Mouse (Mus musculus) CH12.LX (cell line): ENCODE measurements around the gene Tekt4. TPM values are rescaled to one million over a fixed set of nuclear protein-coding genes. Genes with fewer than 3 reads are reported as not detected.

Experiments used
- DNase-seq: peaks from one replicate; pipeline ENCODE4 v3.0.0-alpha.2; 2013; ENCODE audit errors: extremely low read depth
- H3K27ac ChIP-seq: 2 replicates; pipeline ENCODE4 v1.5.1; 2012; ENCODE audit warnings: low read depth, mild to moderate bottlenecking, control low read depth, moderate library complexity; ENCODE audit not compliant: insufficient read depth
- H3K27me3 ChIP-seq: replicated peaks from 2 replicates; pipeline ENCODE3; 2012; ENCODE audit warnings: inconsistent platforms
- H3K36me3 ChIP-seq, 2 experiments: replicated peaks in 1 of 2; 2 replicates each; pipeline versions ENCODE3 to v1.6.1; 2012; ENCODE audit warnings: inconsistent platforms in 1 of 2, low read length in 1 of 2, mild to moderate bottlenecking in 1 of 2, mixed read lengths in 1 of 2, moderate library complexity in 1 of 2; ENCODE audit not compliant: control insufficient read depth in 1 of 2, insufficient read depth in 1 of 2
- H3K4me1 ChIP-seq, 2 experiments: 2 replicates each; pipeline ENCODE4 v1.6.1; 2012; ENCODE audit warnings: inconsistent platforms in 1 of 2, moderate library complexity in 1 of 2; ENCODE audit not compliant: insufficient read depth in 2 of 2, control insufficient read depth in 1 of 2
- H3K4me2 ChIP-seq: 2 replicates; pipeline ENCODE4 v1.6.1; 2012; ENCODE audit warnings: low read depth, mild to moderate bottlenecking, control low read depth; ENCODE audit not compliant: poor library complexity, insufficient read depth, severe bottlenecking
- H3K4me3 ChIP-seq, 3 experiments: fragments of 150-350 bp in 1 of 3; sonication (generic) in 1 of 3; replicated peaks in 1 of 3; 2 replicates each; pipeline versions ENCODE3 to v1.5.1; 2011 to 2012; ENCODE audit warnings: low read depth in 2 of 3, low read length in 2 of 3, mild to moderate bottlenecking in 2 of 3, moderate library complexity in 2 of 3, control low read depth in 1 of 3, improper control_type of control experiment in 1 of 3, inconsistent platforms in 1 of 3, mixed read lengths in 1 of 3; ENCODE audit not compliant: poor library complexity in 1 of 3
- H3K79me2 ChIP-seq: replicated peaks from 2 replicates; pipeline ENCODE4 v1.6.1; 2012; ENCODE audit warnings: mild to moderate bottlenecking, moderate library complexity; ENCODE audit not compliant: control insufficient read depth, poor library complexity, insufficient read depth, severe bottlenecking; ENCODE audit errors: extremely low read depth
- H3K9ac ChIP-seq: 2 replicates; pipeline ENCODE4 v1.6.1; 2012; ENCODE audit warnings: low read depth, mild to moderate bottlenecking, control low read depth, moderate library complexity; ENCODE audit not compliant: insufficient read depth
- H3K9me3 ChIP-seq: replicated peaks from 2 replicates; pipeline ENCODE3; 2012; ENCODE audit warnings: low read length, inconsistent platforms, mixed read lengths
- CHD2 ChIP-seq: IDR thresholded peaks from 2 replicates; pipeline ENCODE4 v1.6.1; 2011; ENCODE audit warnings: low read length, improper control_type of control experiment
- CTCF ChIP-seq, 2 experiments: IDR thresholded peaks in 1 of 2; conservative IDR thresholded peaks in 1 of 2; 2 replicates each; pipeline ENCODE4 v1.5.1; 2011 to 2012; ENCODE audit warnings: low read depth in 2 of 2, low read length in 2 of 2, improper control_type of control experiment in 1 of 2, inconsistent platforms in 1 of 2, mild to moderate bottlenecking in 1 of 2, moderate library complexity in 1 of 2
- E2F4 ChIP-seq: IDR thresholded peaks from 2 replicates; pipeline ENCODE4 v1.6.1; 2011; ENCODE audit warnings: low read depth, low read length, improper control_type of control experiment; ENCODE audit not compliant: insufficient replicate concordance
- ELF1 ChIP-seq: IDR thresholded peaks from 2 replicates; pipeline ENCODE4 v1.6.1; 2014; ENCODE audit warnings: low read depth, mild to moderate bottlenecking, inconsistent platforms, low read length, improper control_type of control experiment
- ETS1 ChIP-seq: conservative IDR thresholded peaks from 2 replicates; pipeline ENCODE4 v1.6.1; 2012; ENCODE audit warnings: low read depth, mild to moderate bottlenecking, inconsistent platforms, low read length, improper control_type of control experiment, moderate library complexity
- GABPA ChIP-seq: IDR thresholded peaks from 2 replicates; pipeline ENCODE4 v1.6.1; 2012; ENCODE audit warnings: low read depth, low read length, improper control_type of control experiment, inconsistent platforms; ENCODE audit not compliant: insufficient replicate concordance
- HCFC1 ChIP-seq: IDR thresholded peaks from 2 replicates; pipeline ENCODE4 v1.6.1; 2012; ENCODE audit warnings: low read depth, mild to moderate bottlenecking, inconsistent platforms, low read length, improper control_type of control experiment
- JUND ChIP-seq: conservative IDR thresholded peaks from 2 replicates; pipeline ENCODE4 v1.6.1; 2011; ENCODE audit warnings: low read depth, low read length, improper control_type of control experiment
- KAT2A ChIP-seq: IDR thresholded peaks from 2 replicates; pipeline ENCODE4 v1.6.1; 2012; ENCODE audit warnings: low read length, improper control_type of control experiment, inconsistent platforms; ENCODE audit not compliant: insufficient replicate concordance
- MAFK ChIP-seq: IDR thresholded peaks from 2 replicates; pipeline ENCODE4 v1.6.1; 2011; ENCODE audit warnings: low read length, improper control_type of control experiment; ENCODE audit not compliant: insufficient replicate concordance
- MAZ ChIP-seq: IDR thresholded peaks from 2 replicates; pipeline ENCODE4 v1.6.1; 2012; ENCODE audit warnings: low read depth, mild to moderate bottlenecking, inconsistent platforms, low read length, improper control_type of control experiment, moderate library complexity
- MXI1 ChIP-seq: IDR thresholded peaks from 2 replicates; pipeline ENCODE4 v1.6.1; 2011; ENCODE audit warnings: mild to moderate bottlenecking, low read depth, low read length, improper control_type of control experiment
- MYC ChIP-seq: IDR thresholded peaks from 2 replicates; pipeline ENCODE4 v1.6.1; 2011; ENCODE audit warnings: low read depth, mild to moderate bottlenecking, improper control_type of control experiment, low read length
- NELFE ChIP-seq: IDR thresholded peaks from 2 replicates; pipeline ENCODE4 v1.6.1; 2011; ENCODE audit warnings: low read depth, low read length, improper control_type of control experiment
- PAX5 ChIP-seq: IDR thresholded peaks from 2 replicates; pipeline ENCODE4 v1.6.1; 2012; ENCODE audit warnings: low read length, inconsistent platforms, mixed read lengths
- POLR2A ChIP-seq: IDR thresholded peaks from 2 replicates; pipeline ENCODE4 v1.6.1; 2011; ENCODE audit warnings: low read depth, mild to moderate bottlenecking, improper control_type of control experiment, low read length
- RAD21 ChIP-seq: IDR thresholded peaks from 2 replicates; pipeline ENCODE4 v1.6.1; 2011; ENCODE audit warnings: low read depth, mild to moderate bottlenecking, low read length, improper control_type of control experiment, moderate library complexity
- RCOR1 ChIP-seq: conservative IDR thresholded peaks from 2 replicates; pipeline ENCODE4 v1.6.1; 2012; ENCODE audit warnings: low read depth, mild to moderate bottlenecking, inconsistent platforms, low read length, improper control_type of control experiment
- SIN3A ChIP-seq: IDR thresholded peaks from 2 replicates; pipeline ENCODE4 v1.6.1; 2012; ENCODE audit warnings: low read length, improper control_type of control experiment, inconsistent platforms
- SMC3 ChIP-seq: IDR thresholded peaks from 2 replicates; pipeline ENCODE4 v1.6.1; 2011; ENCODE audit warnings: low read depth, low read length, improper control_type of control experiment
- TBP ChIP-seq: conservative IDR thresholded peaks from 2 replicates; pipeline ENCODE4 v1.6.1; 2011; ENCODE audit warnings: low read depth, low read length, improper control_type of control experiment
- TCF12 ChIP-seq: IDR thresholded peaks from 2 replicates; pipeline ENCODE4 v1.6.1; 2014; ENCODE audit warnings: low read depth, mild to moderate bottlenecking, inconsistent platforms, low read length, improper control_type of control experiment
- USF1 ChIP-seq: IDR thresholded peaks from 2 replicates; pipeline ENCODE4 v1.6.1; 2014; ENCODE audit warnings: low read depth, mild to moderate bottlenecking, inconsistent platforms, low read length, improper control_type of control experiment
- ZC3H11A ChIP-seq: IDR thresholded peaks from 2 replicates; pipeline ENCODE4 v1.6.1; 2012; ENCODE audit warnings: low read depth, mild to moderate bottlenecking, inconsistent platforms, low read length, improper control_type of control experiment
- ZKSCAN1 ChIP-seq: IDR thresholded peaks from 2 replicates; pipeline ENCODE4 v1.6.1; 2012; ENCODE audit warnings: low read depth, inconsistent platforms, low read length, improper control_type of control experiment, borderline replicate concordance
- dilution Hi-C: fragments of 300-500 bp; cut with MboI; formaldehyde crosslinking; loops from 2 replicates; pipeline ENCODE4 v1.14.3; 2020; ENCODE audit warnings: low sequenced_read_pairs; ENCODE audit not compliant: extremely low pct_unique_long_range_greater_than_20kb, extremely low pct_ligation_motif_present
- in situ Hi-C: fragments of 300-500 bp; cut with MboI; formaldehyde crosslinking; loops from 3 replicates; pipeline ENCODE4 v1.14.3; 2019; ENCODE audit warnings: low sequenced_read_pairs, low pct_ligation_motif_present, low pct_unique_long_range_greater_than_20kb, mixed read lengths
- polyA plus RNA-seq: library from polyadenylated mRNA; unstranded; fragments of >175 nt; gene quantifications from 2 replicates; pipeline ENCODE4 v1.2.1, GENCODE M21; 2012; ENCODE audit warnings: low read depth; ENCODE audit not compliant: insufficient read length
- total RNA-seq, 2 experiments: library from RNA; depleted of rRNA; stranded (reverse); fragments of 300-350 nt in 1 of 2; fragments of >200 nt in 1 of 2; gene quantifications; 2 replicates each; pipeline ENCODE4 v1.2.3; 2012 to 2014

The Tekt4 gene
- total RNA-seq (2012; rRNA removed) (not detected in 2 replicates), total RNA-seq (2014; rRNA removed) (not detected in 2 replicates), polyA plus RNA-seq (not detected in 2 replicates)

DNA sequence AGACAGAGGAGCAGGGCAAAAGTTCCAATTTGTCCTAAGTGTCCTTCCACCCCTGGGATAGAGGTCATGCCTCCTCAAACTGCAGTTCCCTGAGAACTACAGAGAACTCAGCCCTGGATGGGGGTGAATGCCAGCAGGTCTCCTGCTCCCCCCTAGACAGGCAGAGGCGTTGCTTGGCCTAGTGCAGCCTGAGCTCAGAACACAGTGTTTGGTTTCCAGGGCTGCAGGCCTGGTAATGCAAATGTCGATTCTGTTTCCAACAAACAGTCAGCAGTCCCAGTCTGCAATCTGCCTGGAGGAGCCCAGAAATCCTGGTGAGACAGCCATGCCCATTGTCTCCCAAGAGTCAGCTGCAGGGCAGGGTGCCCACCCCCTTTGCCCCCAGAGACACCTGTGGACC is at the start of gene Tekt4:
Gene Tekt4, plus strand, starts transcription at position 344 of the 400 bp plus-strand sequence.
- Histone ChIP-seq H3K9ac (no peak within 1 kb of the TSS), H3K36me3 (no peaks in the 10 kb centered on the region), H3K27me3 (peaks cover 94% of the 10 kb centered on the region), H3K4me3 (no peak within 1 kb of the TSS), H3K79me2 (no peaks in the 10 kb centered on the region), H3K4me1 (no peaks in the 10 kb centered on the region), H3K4me2 (no peak within 1 kb of the TSS), H3K9me3 (peaks cover 9% of the 10 kb centered on the region), H3K27ac (no peak within 1 kb of the TSS)
- DNase-seq, result no peak
- no peak for TF ChIP-seq TCF12
- TF ChIP-seq MXI1, result no peak
- no peak for TF ChIP-seq RAD21
- no peak for TF ChIP-seq SMC3
- no peak for TF ChIP-seq CTCF (conservative IDR thresholded peaks at IDR 0.05 in 1 of 2, IDR thresholded peaks at IDR 0.05 in 1 of 2; ENCODE audit: low read depth in 2 of 2, low read length in 2 of 2)
- no peak for TF ChIP-seq USF1
- no peak for TF ChIP-seq PAX5
- TF ChIP-seq CHD2, result no peak
- TF ChIP-seq NELFE, result no peak
- no peak for TF ChIP-seq TBP
- TF ChIP-seq ELF1, result no peak
- no peak for TF ChIP-seq JUND
- in situ Hi-C loops (no loop called here), dilution Hi-C loops (no loop called here)

DNA sequence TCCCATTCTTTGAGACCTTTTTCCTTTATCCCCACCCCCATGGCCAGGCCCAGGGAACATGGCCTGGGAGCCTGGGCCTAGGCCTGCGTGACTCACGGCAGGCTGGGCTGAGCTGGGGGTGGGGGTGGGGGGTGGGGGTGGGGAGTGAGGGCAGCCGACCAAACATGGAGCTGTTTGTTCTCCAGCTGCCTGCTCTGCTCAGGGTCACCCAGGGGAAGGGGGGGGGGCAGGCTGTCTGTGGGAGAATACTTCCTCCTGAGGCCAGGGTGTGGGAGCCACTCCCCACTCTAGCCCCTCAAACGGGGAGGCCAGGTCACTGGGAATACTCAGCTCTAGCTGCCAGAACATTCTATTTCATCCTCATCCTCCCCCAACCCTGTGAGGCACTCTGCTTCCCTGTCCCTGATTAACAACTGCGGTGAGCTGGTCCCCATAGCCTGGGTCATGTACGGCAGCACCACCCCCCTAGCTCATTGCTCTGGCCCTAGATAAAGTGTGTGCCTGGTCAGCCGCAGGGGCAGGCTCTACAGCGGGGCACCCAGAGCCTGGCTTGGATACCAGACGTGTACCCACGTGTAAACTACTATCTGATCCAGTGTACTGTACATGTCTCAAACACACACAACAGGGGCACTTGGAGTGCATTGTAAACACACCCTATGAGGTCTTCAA is 49.1 kb upstream of the Tekt4 start:
- Histone ChIP-seq H3K79me2 (no peaks in the 10 kb centered on the region), H3K9me3 (no peaks in the 10 kb centered on the region), H3K4me1 (no peaks in the 10 kb centered on the region), H3K4me3 (no peak overlapping the region), H3K27me3 (peaks cover 79% of the 10 kb centered on the region), H3K36me3 (no peaks in the 10 kb centered on the region), H3K27ac (no peak overlapping the region), H3K9ac (no peak overlapping the region), H3K4me2 (no peak overlapping the region)
- no peak for DNase-seq
- TF ChIP-seq TCF12 (no peak), RAD21 (no peak), ZC3H11A (no peak), USF1 (no peak)
- dilution Hi-C loops (no loop called here), in situ Hi-C loops (no loop called here)

DNA sequence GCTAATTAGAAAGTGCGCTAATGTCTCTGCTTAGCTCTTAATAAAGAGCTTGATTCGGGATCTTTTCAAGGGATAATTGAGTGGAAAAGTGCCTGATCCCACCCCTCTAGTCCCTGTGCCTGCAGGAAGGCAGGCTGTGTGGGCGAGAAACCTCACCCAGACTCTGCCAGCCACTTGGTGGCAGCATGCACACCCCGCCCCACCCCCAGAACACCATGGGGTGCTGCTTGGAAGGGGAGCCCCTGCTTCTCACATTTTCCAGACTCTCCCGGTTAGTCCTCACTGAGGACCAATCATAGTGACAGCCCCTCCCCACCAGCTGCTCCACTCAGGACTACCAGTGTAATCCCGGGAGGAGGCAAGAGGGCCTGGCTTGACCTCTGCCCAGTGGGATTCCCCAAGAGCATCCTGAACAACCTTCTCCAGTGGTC is 48.4 kb upstream of the Tekt4 start:
- Histone ChIP-seq H3K27me3 (peaks cover 82% of the 10 kb centered on the region), H3K4me1 (no peaks in the 10 kb centered on the region), H3K4me3 (no peak overlapping the region), H3K9ac (no peak overlapping the region), H3K4me2 (no peak overlapping the region), H3K27ac (no peak overlapping the region), H3K9me3 (no peaks in the 10 kb centered on the region), H3K36me3 (no peaks in the 10 kb centered on the region), H3K79me2 (no peaks in the 10 kb centered on the region)
- dilution Hi-C loops, result no loop called here
- DNase-seq, result no peak
- in situ Hi-C loops, result no loop called here
- TF ChIP-seq KAT2A, result no peak
- no peak for TF ChIP-seq NELFE
- no peak for TF ChIP-seq ZKSCAN1
- no peak for TF ChIP-seq SIN3A
- TF ChIP-seq JUND, result no peak
- TF ChIP-seq E2F4, result no peak
- TF ChIP-seq ETS1, result no peak
- TF ChIP-seq POLR2A, result no peak
- TF ChIP-seq CTCF (conservative IDR thresholded peaks at IDR 0.05 in 1 of 2, IDR thresholded peaks at IDR 0.05 in 1 of 2; ENCODE audit: low read depth in 2 of 2, low read length in 2 of 2), result no peak; a peak in 1 of 4 replicates
- no peak for TF ChIP-seq TBP
- TF ChIP-seq GABPA, result no peak
- no peak for TF ChIP-seq PAX5
- TF ChIP-seq MAFK, result no peak
- TF ChIP-seq MYC, result no peak
- no peak for TF ChIP-seq HCFC1
- no peak for TF ChIP-seq MXI1
- TF ChIP-seq RCOR1, result no peak
- no peak for TF ChIP-seq MAZ
